Mouse (Mus musculus): ENCODE data around the gene Copg2. TPM values are rescaled to one million over a fixed set of nuclear protein-coding genes. Genes with fewer than 3 reads are reported as not detected.

Gene Copg2
- total RNA-seq (2021) (10 to 100 TPM; 35.0 to 37.1 TPM), polyA plus RNA-seq (2012; rRNA removed) (11.8 and 25.0 TPM in 2 replicates)
- long read RNA-seq, partial matches to known transcripts: 2 of 6 reads
- long read RNA-seq, other reads (novel, unspliced or antisense): 0 of 6 reads

DNA sequence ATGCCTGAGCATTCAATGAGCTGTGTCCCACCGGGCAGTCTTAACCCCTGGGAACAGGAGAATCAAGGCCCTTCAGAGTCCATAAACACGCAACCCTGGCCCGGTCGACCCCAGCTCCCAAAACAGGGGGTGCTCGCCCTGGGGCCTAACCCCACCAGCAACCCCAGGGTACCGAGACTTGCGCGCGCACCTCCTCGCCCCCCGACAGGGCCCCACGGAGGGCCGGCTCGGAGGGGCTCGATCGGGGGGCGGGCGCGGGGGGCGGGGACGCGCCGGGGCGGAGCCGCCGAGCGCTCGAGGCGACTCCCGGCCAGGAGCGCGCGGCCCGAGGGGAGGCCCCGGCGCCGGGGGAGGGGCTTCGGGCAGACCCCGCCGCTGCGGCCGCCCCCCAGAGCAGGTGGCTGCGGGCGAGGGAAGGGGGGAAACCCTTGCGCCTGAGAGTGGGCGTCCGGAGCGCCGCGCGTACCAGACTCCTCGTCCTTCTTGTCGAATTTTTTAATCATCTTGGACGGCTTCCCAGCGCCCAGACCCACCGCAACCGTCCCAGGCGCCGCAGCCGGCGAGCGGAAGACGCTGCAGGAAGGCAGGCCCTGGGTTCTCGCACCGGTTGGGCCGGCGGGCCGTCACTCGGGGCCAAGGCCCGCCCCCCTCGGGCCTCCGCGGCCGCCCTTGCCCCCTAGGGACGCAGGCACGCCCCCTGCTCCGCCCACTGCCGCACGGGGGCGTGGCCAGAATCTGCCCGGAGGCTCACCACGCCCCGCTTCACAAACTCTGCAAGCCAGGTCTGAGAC, at the start of gene Copg2:
Gene Copg2, minus strand, starts transcription at position 600 of the 791 bp plus-strand sequence.
- no peaks in the 10 kb centered on the region for H3K27me3 ChIP-seq (ENCODE audit: control insufficient read depth, insufficient read depth, low read length)
- WGBS: under 1% methylated on average over 58 of the region's 83 CpGs
- H3K9ac ChIP-seq (ENCODE audit: low read depth, low read length): peak within 1 kb of the TSS; percentile 85
- intact Hi-C loops (cut with DNase I): loop anchor here (10.0 kb wide), 1 partner anchor 492 kb away; the partner anchor contains the start of gene Klhdc10
- H3K79me2 ChIP-seq (replicated peaks; ENCODE audit: control insufficient read depth, insufficient read depth, low read length): no peaks in the 10 kb centered on the region
- peak; percentile 59; the same call in 1 of the 2 replicates for TF ChIP-seq POLR2A (IDR thresholded peaks at IDR 0.05; ENCODE audit: insufficient read depth, low read depth, low read length)
- TF ChIP-seq EP300 (IDR thresholded peaks at IDR 0.05; ENCODE audit: insufficient read depth, low read depth, low read length): no peak
- TF ChIP-seq CTCF (IDR thresholded peaks at IDR 0.05): peak; percentile 56
- peak; percentile 98 to 99 for DNase-seq
- peak within 1 kb of the TSS; percentile 91 for H3K27ac ChIP-seq
- H3K36me3 ChIP-seq (ENCODE audit: control insufficient read depth, insufficient read depth, low read length): no peaks in the 10 kb centered on the region
- H3K4me1 ChIP-seq (ENCODE audit: control insufficient read depth, insufficient read depth, low read length): no peaks in the 10 kb centered on the region
- H3K4me3 ChIP-seq: peak within 1 kb of the TSS; percentile 89

DNA sequence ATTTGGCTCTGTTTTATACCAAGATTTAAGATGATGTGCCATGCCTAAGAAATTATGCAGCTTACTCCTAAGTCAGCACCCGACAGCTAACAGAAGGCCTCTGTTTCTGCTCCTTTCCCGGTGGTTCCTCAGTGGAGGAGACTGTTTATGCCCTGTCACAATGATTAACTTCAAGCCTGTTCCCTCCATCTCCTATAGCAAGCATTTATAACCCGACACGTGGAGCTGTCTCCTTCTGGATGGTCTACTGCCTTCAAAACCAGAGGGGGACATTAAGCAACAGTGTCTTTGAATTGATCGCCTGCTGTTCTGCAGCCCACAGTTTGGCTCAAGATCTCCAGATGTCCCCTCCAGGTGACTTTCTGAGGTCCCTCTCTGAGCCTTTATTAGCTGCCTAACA, 42.7 kb upstream of the Copg2 start:
- Histone ChIP-seq H3K4me3 (no peak overlapping the region), H3K27ac (no peak overlapping the region), H3K9ac (ENCODE audit: low read depth, low read length) (no peak overlapping the region), H3K4me1 (ENCODE audit: control insufficient read depth, insufficient read depth, low read length) (no peaks in the 10 kb centered on the region), H3K27me3 (ENCODE audit: control insufficient read depth, insufficient read depth, low read length) (no peaks in the 10 kb centered on the region), H3K36me3 (ENCODE audit: control insufficient read depth, insufficient read depth, low read length) (no peaks in the 10 kb centered on the region), H3K79me2 (replicated peaks; ENCODE audit: control insufficient read depth, insufficient read depth, low read length) (no peaks in the 10 kb centered on the region)
- TF ChIP-seq POLR2A (IDR thresholded peaks at IDR 0.05; ENCODE audit: insufficient read depth, low read depth, low read length): no peak
- TF ChIP-seq EP300 (IDR thresholded peaks at IDR 0.05; ENCODE audit: insufficient read depth, low read depth, low read length): no peak
- no peak for TF ChIP-seq CTCF (IDR thresholded peaks at IDR 0.05)
- intact Hi-C loops (cut with DNase I): no loop called here
- WGBS: 78% methylated on average over 5 of the region's 5 CpGs
- no peak for DNase-seq

DNA sequence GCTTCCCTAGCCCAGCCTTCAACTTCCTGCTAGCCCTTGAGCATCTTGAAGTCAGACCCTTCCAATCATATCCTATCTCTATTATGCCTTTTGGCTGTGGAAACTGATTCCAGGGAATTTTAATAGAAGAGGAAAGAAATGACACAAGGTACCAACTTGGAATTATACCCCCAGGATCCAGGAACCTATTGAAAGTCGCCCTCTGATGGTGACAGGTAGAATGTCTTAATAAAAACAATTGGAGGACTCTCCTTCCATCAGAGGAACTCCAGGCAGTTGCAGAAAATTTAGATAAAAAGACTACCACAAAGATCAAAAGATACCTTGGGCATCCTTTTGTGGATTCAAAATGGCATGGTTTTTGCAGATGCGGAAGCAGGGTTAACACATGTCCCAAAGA, 26.2 kb upstream of the Copg2 start:
- H3K4me3 ChIP-seq: no peak overlapping the region
- no peak overlapping the region for H3K9ac ChIP-seq (ENCODE audit: low read depth, low read length)
- H3K27me3 ChIP-seq (ENCODE audit: control insufficient read depth, insufficient read depth, low read length): no peaks in the 10 kb centered on the region
- no peak for DNase-seq
- TF ChIP-seq POLR2A (IDR thresholded peaks at IDR 0.05; ENCODE audit: insufficient read depth, low read depth, low read length): no peak
- TF ChIP-seq EP300 (IDR thresholded peaks at IDR 0.05; ENCODE audit: insufficient read depth, low read depth, low read length): no peak
- TF ChIP-seq CTCF (IDR thresholded peaks at IDR 0.05): peak; percentile 59
- H3K79me2 ChIP-seq (replicated peaks; ENCODE audit: control insufficient read depth, insufficient read depth, low read length): no peaks in the 10 kb centered on the region
- intact Hi-C loops (cut with DNase I): loop anchor here (10.0 kb wide), 1 partner anchor 388 kb away; no protein-coding TSS in a partner anchor
- H3K4me1 ChIP-seq (ENCODE audit: control insufficient read depth, insufficient read depth, low read length): no peaks in the 10 kb centered on the region
- H3K27ac ChIP-seq: no peak overlapping the region
- WGBS: 51% methylated on average over 2 of the region's 2 CpGs
- no peaks in the 10 kb centered on the region for H3K36me3 ChIP-seq (ENCODE audit: control insufficient read depth, insufficient read depth, low read length)

DNA sequence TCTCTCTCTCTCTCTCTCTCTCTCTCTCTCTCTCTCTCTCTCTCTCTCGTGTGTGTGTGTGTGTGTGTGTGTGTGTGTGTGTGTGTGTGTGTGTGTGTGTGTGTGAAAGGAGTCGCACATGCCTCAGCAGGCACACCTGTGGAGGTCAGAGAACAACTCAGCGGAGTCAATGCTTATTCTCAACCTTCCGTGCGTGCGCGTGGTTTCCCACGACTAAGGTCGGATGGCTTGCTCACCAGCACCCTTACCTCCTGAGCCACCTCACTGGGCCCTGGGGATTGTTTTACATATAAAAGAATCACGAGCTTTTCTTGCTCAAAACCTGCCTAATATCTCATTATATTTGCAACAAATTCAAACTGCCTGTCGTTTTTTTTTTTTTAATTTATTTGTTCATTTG, 25.2 kb upstream of the Copg2 start:
- no peaks in the 10 kb centered on the region for H3K36me3 ChIP-seq (ENCODE audit: control insufficient read depth, insufficient read depth, low read length)
- H3K9ac ChIP-seq (ENCODE audit: low read depth, low read length): no peak overlapping the region
- H3K27me3 ChIP-seq (ENCODE audit: control insufficient read depth, insufficient read depth, low read length): no peaks in the 10 kb centered on the region
- H3K4me1 ChIP-seq (ENCODE audit: control insufficient read depth, insufficient read depth, low read length): no peaks in the 10 kb centered on the region
- intact Hi-C loops (cut with DNase I): loop anchor here (10.0 kb wide), 1 partner anchor 387 kb away; no protein-coding TSS in a partner anchor
- DNase-seq: no peak
- H3K79me2 ChIP-seq (replicated peaks; ENCODE audit: control insufficient read depth, insufficient read depth, low read length): no peaks in the 10 kb centered on the region
- H3K27ac ChIP-seq: no peak overlapping the region
- 80% methylated on average over 10 of the region's 11 CpGs for WGBS
- H3K4me3 ChIP-seq: no peak overlapping the region
- TF ChIP-seq EP300 (IDR thresholded peaks at IDR 0.05; ENCODE audit: insufficient read depth, low read depth, low read length): no peak
- TF ChIP-seq POLR2A (IDR thresholded peaks at IDR 0.05; ENCODE audit: insufficient read depth, low read depth, low read length): no peak
- no peak for TF ChIP-seq CTCF (IDR thresholded peaks at IDR 0.05)

DNA sequence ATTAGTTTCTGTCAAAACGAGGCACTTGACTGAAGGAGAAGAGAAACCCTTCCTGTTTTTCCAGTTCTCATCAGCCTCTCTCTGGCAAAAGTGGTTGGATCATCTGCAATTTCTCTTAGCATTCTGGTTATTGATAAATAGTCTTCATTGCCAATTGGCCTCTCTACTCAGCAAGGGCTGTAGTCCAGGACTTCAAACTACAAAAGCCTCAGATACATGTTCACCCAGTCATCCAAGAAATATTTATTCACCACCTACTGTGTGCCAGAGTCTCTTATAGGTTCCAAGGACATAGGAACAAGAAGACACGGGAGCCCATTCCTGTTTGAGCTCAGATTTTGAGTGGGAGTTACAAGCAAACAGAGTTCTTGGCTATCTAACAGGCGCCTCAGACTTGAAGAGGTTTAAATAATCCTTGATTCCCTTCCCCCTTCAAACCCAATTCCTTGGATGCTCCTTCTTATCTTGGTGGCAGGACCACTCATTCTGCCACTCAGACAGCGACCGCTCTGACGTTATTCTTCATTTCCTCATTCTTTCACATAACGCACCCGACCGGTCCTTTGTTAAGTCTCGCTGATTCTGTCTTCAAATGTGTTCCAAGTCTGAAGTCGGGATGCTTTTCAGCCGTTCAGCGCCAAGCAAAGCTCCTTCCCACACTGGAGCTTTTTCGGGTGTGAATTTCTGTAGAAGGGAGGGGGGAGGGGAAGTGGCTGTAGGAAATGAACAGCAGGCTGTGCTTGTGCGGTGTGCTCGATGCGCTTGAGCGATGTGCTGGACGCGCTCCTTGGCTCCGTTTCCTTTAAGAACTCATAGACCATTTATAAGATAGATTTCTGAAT, 24.5 kb upstream of the Copg2 start:
- TF ChIP-seq POLR2A (IDR thresholded peaks at IDR 0.05; ENCODE audit: insufficient read depth, low read depth, low read length): no peak
- TF ChIP-seq EP300 (IDR thresholded peaks at IDR 0.05; ENCODE audit: insufficient read depth, low read depth, low read length): no peak
- TF ChIP-seq CTCF (IDR thresholded peaks at IDR 0.05): no peak
- Histone ChIP-seq H3K27ac (no peak overlapping the region), H3K9ac (ENCODE audit: low read depth, low read length) (no peak overlapping the region), H3K27me3 (ENCODE audit: control insufficient read depth, insufficient read depth, low read length) (no peaks in the 10 kb centered on the region), H3K4me1 (ENCODE audit: control insufficient read depth, insufficient read depth, low read length) (no peaks in the 10 kb centered on the region), H3K36me3 (ENCODE audit: control insufficient read depth, insufficient read depth, low read length) (no peaks in the 10 kb centered on the region), H3K4me3 (peak overlapping the region; percentile 26; the same call in 1 of the 2 replicates), H3K79me2 (replicated peaks; ENCODE audit: control insufficient read depth, insufficient read depth, low read length) (no peaks in the 10 kb centered on the region)
- intact Hi-C loops (cut with DNase I): loop anchor here (10.0 kb wide), 1 partner anchor 386 kb away; no protein-coding TSS in a partner anchor
- DNase-seq: peak; percentile 9 to 19
- 35% methylated on average over 21 of the region's 21 CpGs for WGBS

Data from heart, adult 2 months (tissue).